Mouse (Mus musculus) olfactory bulb, adult 2 months (tissue): ENCODE results near the gene Zswim1. TPM values are rescaled to one million over a fixed set of nuclear protein-coding genes. Genes with fewer than 3 reads are reported as not detected.
"Not testable (repeated sequence)": the region's sequence is repeated elsewhere in the genome, so short reads cannot be mapped to it uniquely, and the experiment has no call there.

Experiments used
- H3K27ac ChIP-seq: fragments of 200-500 bp; 2 replicates; pipeline ENCODE4 v1.5.1; 2012; ENCODE audit warnings: low read depth, low read length; ENCODE audit not compliant: insufficient read depth
- H3K4me1 ChIP-seq: fragments of 200-500 bp; 2 replicates; pipeline ENCODE4 v1.6.1; 2012; ENCODE audit warnings: low read length; ENCODE audit not compliant: control insufficient read depth, insufficient read depth
- H3K4me3 ChIP-seq: fragments of 200-500 bp; 2 replicates; pipeline ENCODE4 v1.5.1; 2012; ENCODE audit warnings: mild to moderate bottlenecking, low read depth, low read length, moderate library complexity; ENCODE audit not compliant: insufficient read depth
- CTCF ChIP-seq: fragments of 200-500 bp; IDR thresholded peaks from 2 replicates; pipeline ENCODE4 v1.5.1; 2012; ENCODE audit warnings: low read depth, mild to moderate bottlenecking, low read length, moderate library complexity; ENCODE audit not compliant: insufficient read depth
- POLR2A ChIP-seq: fragments of 200-500 bp; IDR thresholded peaks from 2 replicates; pipeline ENCODE4 v1.6.1; 2012; ENCODE audit warnings: mild to moderate bottlenecking, low read depth, low read length, moderate library complexity; ENCODE audit not compliant: insufficient read depth
- whole genome bisulfite sequencing: fragments of 180-500 bp; shearing (Covaris S2); methylation state at CpG from one replicate; pipeline ENCODE4 v1.1.7; 2018; 5-methylcytosine and 5-hydroxymethylcytosine counted together
- polyA plus RNA-seq: library from polyadenylated mRNA; stranded (reverse); fragments of >200 nt; gene quantifications from 2 replicates; pipeline ENCODE4 v1.2.4, GENCODE M21; 2012; ENCODE audit warnings: low replicate concordance; ENCODE audit not compliant: missing spikeins, insufficient read depth, insufficient read length

Gene Zswim1
- polyA plus RNA-seq, 1 experiment, result not detected

DNA sequence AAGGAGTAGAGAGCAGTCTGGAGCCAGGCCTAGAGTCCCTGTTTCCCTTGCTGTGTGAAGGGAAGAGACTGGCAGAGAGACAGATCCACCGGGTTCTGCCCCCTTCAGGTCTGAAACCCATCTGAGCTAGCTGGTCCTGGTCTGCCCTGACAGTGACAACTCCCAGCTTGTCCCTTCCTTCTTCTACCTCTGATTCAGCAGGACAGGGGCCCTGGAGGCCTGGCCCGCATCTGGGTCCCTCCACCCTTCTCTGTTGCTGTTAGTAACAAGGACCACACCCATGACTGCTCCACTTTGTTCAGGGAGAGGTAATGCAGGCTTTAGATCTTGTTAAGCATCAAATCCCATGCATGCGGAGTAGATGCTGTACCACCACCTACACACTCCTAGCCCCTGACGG is 34.1 kb upstream of the Zswim1 start:
- Histone ChIP-seq H3K4me3 (no peak overlapping the region), H3K4me1 (peaks cover 25% of the 10 kb centered on the region), H3K27ac (no peak overlapping the region)
- no peak for TF ChIP-seq POLR2A
- no peak for TF ChIP-seq CTCF
- 78% methylated on average over 4 of the region's 4 CpGs for WGBS

DNA sequence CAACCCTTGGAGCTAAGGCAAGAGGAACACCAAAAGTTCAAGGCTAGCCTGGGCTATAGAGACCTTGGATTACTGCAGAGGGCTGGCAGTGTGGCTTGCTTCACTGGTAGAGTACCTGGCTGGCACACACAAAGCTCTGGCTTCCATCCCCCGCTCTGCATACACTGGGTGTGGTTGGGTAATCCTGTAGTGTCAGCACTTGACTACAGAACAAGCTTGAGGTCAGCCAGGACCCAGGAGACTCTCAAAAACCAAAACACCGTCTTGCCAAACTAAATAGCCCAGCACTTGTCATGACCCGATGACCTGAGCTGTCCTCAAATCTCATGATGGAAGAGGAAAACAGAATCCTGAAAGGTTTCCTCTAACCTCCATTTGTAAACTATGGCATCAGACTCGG is 32.0 kb upstream of the Zswim1 start:
- TF ChIP-seq CTCF, result no peak
- WGBS, result 84% methylated on average over 4 of the region's 4 CpGs
- H3K4me3 ChIP-seq, result no peak overlapping the region
- H3K27ac ChIP-seq, result no peak overlapping the region
- H3K4me1 ChIP-seq, result peaks cover 27% of the 10 kb centered on the region

DNA sequence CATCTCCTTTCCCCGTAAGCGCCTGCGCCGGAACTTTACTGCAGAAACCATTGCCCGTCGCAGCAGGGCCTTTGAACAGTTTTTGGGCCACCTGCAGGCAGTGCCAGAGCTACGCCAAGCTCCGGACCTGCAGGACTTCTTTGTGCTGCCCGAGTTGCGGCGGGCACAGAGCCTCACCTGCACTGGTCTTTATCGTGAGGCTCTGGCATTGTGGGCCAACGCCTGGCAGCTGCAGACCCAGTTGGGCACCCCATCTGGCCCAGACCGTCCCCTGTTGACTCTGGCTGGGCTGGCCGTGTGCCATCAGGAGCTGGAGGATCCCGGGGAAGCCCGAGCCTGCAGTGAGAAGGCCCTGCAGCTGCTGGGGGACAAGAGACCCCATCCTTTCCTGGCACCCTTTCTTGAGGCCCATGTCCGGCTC is 30.6 kb upstream of the Zswim1 start:
- Histone ChIP-seq H3K4me1 (peaks cover 23% of the 10 kb centered on the region), H3K27ac (no peak overlapping the region), H3K4me3 (no peak overlapping the region)
- WGBS, result 77% methylated on average over 18 of the region's 18 CpGs
- TF ChIP-seq POLR2A (no peak), CTCF (no peak)

DNA sequence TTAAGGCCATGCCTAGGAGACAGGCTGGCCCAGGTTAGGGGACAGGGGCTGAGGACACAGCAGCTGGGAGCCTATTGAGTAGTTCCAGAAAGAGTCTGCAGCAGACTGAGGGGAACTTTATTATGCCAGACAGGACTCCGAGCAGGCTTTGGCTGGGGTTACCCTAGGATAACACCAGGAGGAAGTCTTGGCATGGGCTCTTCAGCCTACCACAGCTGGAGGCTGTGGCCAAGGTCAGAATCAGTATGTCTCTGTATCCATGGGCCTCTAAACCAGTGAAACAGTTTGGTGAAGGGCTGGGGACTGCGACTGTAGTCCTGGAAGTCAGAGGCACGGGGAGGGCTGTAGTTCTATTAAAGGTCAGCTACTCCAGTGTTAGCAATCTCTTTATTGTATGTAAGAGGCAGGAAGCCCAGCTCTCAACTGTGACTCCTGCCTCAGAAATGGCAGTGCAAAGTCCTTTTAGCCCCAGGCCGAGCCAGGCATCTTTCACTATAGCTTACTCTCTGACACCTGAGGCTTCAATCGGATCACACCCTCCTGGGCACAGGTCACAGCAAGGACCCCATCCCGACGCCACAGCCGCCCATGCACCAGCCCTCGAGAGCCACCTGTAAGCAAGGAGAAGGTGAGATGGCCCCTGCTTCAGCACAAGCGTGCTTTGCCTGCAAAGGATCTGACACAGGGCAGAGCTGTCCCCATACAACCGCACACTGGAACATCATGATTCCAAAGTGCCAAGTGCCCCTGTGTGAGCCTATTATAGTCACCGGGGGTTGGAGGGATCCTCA is 29.9 kb upstream of the Zswim1 start:
- Histone ChIP-seq H3K4me1 (peaks cover 23% of the 10 kb centered on the region), H3K4me3 (no peak overlapping the region), H3K27ac (no peak overlapping the region)
- whole genome bisulfite sequencing, result 84% methylated on average over 12 of the region's 12 CpGs
- no peak for TF ChIP-seq POLR2A
- no peak for TF ChIP-seq CTCF

DNA sequence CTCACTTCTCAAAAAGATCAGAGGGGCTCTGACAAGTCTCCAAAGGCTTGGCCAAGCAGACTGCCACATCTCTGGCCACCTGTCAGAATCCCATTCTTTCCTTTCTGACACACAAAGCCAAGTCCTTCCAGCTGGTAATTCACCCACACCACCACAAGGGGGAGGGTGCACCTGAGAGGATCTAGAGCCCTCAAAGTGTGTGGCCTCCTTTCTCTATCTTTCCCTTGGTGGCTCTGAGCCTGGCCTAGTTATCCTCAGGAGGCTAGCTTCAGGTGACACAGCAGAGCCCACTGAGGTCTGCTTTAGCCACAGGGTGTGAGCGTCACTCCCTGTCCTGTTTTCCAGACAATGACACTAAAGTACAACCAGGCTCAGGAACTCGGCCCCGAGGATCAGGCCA is 29.2 kb upstream of the Zswim1 start:
- Histone ChIP-seq H3K4me3 (no peak overlapping the region), H3K4me1 (peaks cover 18% of the 10 kb centered on the region), H3K27ac (no peak overlapping the region)
- 67% methylated on average over 3 of the region's 3 CpGs for whole genome bisulfite sequencing
- TF ChIP-seq POLR2A, result no peak
- peak; percentile 20; the same call in 1 of the 2 replicates for TF ChIP-seq CTCF

DNA sequence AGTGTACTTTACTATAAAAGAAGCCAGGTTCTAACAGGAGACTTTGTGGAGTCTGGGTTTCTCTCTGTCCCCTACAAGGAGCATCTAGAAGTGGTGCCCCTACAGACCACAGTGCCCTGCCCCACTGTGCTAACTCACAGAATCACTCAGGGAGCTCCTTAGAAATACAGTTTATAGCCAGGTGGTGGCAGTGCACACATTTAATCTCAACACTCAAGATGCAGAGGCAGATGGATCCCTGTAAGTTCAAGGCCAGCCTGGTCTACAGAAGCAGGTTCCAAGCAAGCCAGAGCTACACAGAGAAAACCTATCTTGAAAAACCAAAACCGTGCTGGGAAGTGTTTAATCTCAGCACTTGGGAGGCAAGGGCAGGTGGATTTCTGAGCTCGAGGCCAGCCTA is 28.7 kb upstream of the Zswim1 start:
- TF ChIP-seq CTCF (no peak), POLR2A (no peak)
- Histone ChIP-seq H3K4me1 (peaks cover 14% of the 10 kb centered on the region), H3K27ac (no peak overlapping the region), H3K4me3 (no peak overlapping the region)
- 82% methylated on average over 2 of the region's 2 CpGs for WGBS

DNA sequence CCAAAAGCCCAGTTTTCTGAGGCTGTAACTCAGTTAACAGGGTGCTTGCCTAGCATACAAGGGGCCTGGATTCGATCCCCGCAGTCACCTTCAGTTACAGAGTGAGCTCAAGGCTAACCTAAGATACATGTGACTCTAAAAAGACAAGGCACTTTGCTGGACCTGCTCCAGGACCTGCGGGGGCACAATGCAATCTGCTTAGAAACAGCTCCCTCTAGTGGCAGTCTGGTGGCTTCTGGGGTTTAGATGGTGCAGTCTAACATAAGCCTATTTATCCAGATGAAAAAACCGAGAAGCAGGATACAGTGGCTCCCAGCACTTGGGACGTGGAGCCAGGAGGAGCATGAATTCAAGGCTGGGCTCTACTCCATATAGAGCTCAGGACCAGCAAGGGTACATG is 28.2 kb upstream of the Zswim1 start:
- TF ChIP-seq POLR2A (no peak), CTCF (peak; percentile 47; the same call in 1 of the 2 replicates)
- no peak overlapping the region for H3K4me3 ChIP-seq
- H3K4me1 ChIP-seq, result peaks cover 10% of the 10 kb centered on the region
- H3K27ac ChIP-seq, result no peak overlapping the region
- WGBS, result 9% methylated on average over 5 of the region's 5 CpGs

DNA sequence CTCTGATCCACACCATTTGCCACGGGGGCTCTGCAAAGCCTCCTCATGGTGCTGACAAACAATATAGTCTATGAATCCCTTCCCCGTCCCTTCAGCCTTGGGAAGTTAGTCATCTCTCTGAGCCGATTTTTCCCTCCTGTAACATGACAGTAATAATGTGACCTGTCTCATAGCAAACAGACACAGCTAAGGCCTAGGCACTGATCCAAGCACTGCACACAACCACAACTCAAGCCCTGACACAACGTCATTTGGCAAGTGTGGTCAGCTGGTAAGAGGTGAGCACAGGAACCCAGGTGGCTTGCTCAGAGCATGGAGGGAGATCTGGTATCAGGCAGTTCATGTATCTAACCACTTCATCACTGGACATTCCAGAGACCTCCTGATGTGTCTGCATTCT is 26.6 kb upstream of the Zswim1 start:
- TF ChIP-seq CTCF (no peak), POLR2A (no peak)
- 75% methylated on average over 4 of the region's 4 CpGs for WGBS
- Histone ChIP-seq H3K27ac (no peak overlapping the region), H3K4me1 (peaks cover 10% of the 10 kb centered on the region), H3K4me3 (no peak overlapping the region)

DNA sequence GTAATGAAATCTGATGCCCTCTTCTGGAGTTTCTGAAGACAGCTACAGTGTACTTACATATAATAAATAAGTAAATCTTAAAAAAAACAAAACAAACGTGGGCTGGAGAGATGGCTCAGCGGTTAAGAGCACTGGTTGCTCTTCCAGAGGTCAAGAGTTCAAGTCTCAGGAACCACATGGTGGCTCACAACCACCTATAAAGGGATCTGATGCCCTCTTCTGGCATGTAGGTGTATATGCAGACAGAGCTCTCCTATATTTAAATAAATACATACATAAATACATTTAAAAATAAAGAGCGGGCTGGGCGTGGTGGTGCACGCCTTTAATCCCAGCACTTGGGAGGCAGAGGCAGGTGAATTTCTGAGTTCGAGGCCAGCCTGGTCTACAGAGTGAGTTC is 23.9 kb upstream of the Zswim1 start:
- H3K4me1 ChIP-seq, H3K27ac ChIP-seq, H3K4me3 ChIP-seq: not testable (repeated sequence)
- 81% methylated on average over 6 of the region's 6 CpGs for WGBS
